Mouse (Mus musculus) small intestine, adult 2 months (tissue): ENCODE data around the gene Cog7.

Source experiments
- CTCF ChIP-seq: fragments of 200-500 bp; IDR thresholded peaks from 2 replicates; pipeline ENCODE4 v1.5.1; 2012; ENCODE audit warnings: low read depth, mild to moderate bottlenecking, control low read depth, inconsistent platforms, low read length, moderate library complexity, mixed read lengths; ENCODE audit not compliant: insufficient replicate concordance, insufficient read length; ENCODE audit errors: extremely low read depth
- POLR2A ChIP-seq: fragments of 200-500 bp; IDR thresholded peaks from 2 replicates; pipeline ENCODE4 v1.6.1; 2012; ENCODE audit warnings: low read depth, mild to moderate bottlenecking, control low read depth, inconsistent platforms, low read length, moderate library complexity

- TF ChIP-seq CTCF (no peak), POLR2A (no peak)
Measured at GRCm38 (mm10) chr7:122022131-122022530, 40.6 kb upstream of the Cog7 start.
